In genomic region chr3:77051884-77052283, GRCm38 (mm10) we compare ENCODE assay signal across 22 mouse cellular contexts.
DNase-seq lines count a peak whose midpoint lies in the region; ATAC-seq and TF ChIP-seq lines count a peak whose summit lies in the region.
"Had no signal": no experiment of that assay in that cellular context is flagged by ENCODE, and none has a peak within 500 bp of the region (broad histone marks: within the 10 kb centered on the region; RNA-seq: fewer than 3 reads in every experiment).

No protein-coding gene starts in this region.

- H3K4me3 ChIP-seq in kidney, postnatal 0 days (replicated peaks; ENCODE audit: low read depth, low read length) = no peak overlapping the region
- no peak overlapping the region for H3K4me3 ChIP-seq in kidney, embryonic 16.5 days (ENCODE audit: low read length)
- no peak overlapping the region for H3K4me3 ChIP-seq in midbrain, embryonic 14.5 days (replicated peaks; ENCODE audit: low read depth, low read length)
- H3K4me3 ChIP-seq in midbrain, embryonic 13.5 days (replicated peaks) = no peak overlapping the region
- H3K4me3 ChIP-seq: embryonic facial prominence, embryonic 13.5 days; heart, embryonic 13.5 days; hindbrain, embryonic 15.5 days; layer of hippocampus, adult 2 months; lung, embryonic 15.5 days; midbrain, embryonic 15.5 days had no signal

- no peaks in the 10 kb centered on the region for H3K27me3 ChIP-seq in kidney, postnatal 0 days (ENCODE audit: insufficient read depth, low read length)
- H3K27me3 ChIP-seq in kidney, embryonic 16.5 days (ENCODE audit: insufficient read depth, low read length) = no peaks in the 10 kb centered on the region
- no peaks in the 10 kb centered on the region for H3K27me3 ChIP-seq in midbrain, embryonic 14.5 days (ENCODE audit: control insufficient read depth, insufficient read depth, low read length)
- no peaks in the 10 kb centered on the region for H3K27me3 ChIP-seq in midbrain, embryonic 13.5 days
- H3K27me3 ChIP-seq: embryonic facial prominence, embryonic 13.5 days; heart, embryonic 13.5 days; hindbrain, embryonic 15.5 days; lung, embryonic 15.5 days; midbrain, embryonic 15.5 days had no signal

- WGBS in kidney, postnatal 0 days = 94% methylated on average over 1 of the region's 1 CpGs
- 89% methylated on average over 1 of the region's 1 CpGs for WGBS in kidney, embryonic 16.5 days
- 97% methylated on average over 1 of the region's 1 CpGs for WGBS in midbrain, embryonic 14.5 days
- 95% methylated on average over 1 of the region's 1 CpGs for WGBS in midbrain, embryonic 13.5 days

- TF ChIP-seq CTCF in kidney, postnatal 0 days (IDR thresholded peaks at IDR 0.05; ENCODE audit: low read depth) = no peak

- no peaks in the 10 kb centered on the region for H3K36me3 ChIP-seq in kidney, postnatal 0 days (ENCODE audit: insufficient read depth, low read length)
- H3K36me3 ChIP-seq in kidney, embryonic 16.5 days (ENCODE audit: insufficient read depth, low read length) = no peaks in the 10 kb centered on the region
- no peaks in the 10 kb centered on the region for H3K36me3 ChIP-seq in midbrain, embryonic 14.5 days (ENCODE audit: control insufficient read depth, insufficient read depth, low read length)
- no peaks in the 10 kb centered on the region for H3K36me3 ChIP-seq in midbrain, embryonic 13.5 days
- H3K36me3 ChIP-seq: embryonic facial prominence, embryonic 13.5 days; heart, embryonic 13.5 days; hindbrain, embryonic 15.5 days; lung, embryonic 15.5 days; midbrain, embryonic 15.5 days had no signal

- H3K9me3 ChIP-seq in kidney, postnatal 0 days (replicated peaks; ENCODE audit: low read length) = no peaks in the 10 kb centered on the region
- no peaks in the 10 kb centered on the region for H3K9me3 ChIP-seq in kidney, embryonic 16.5 days (ENCODE audit: low read length)
- no peaks in the 10 kb centered on the region for H3K9me3 ChIP-seq in midbrain, embryonic 14.5 days (ENCODE audit: control insufficient read depth, low read length)
- no peaks in the 10 kb centered on the region for H3K9me3 ChIP-seq in midbrain, embryonic 13.5 days
- H3K9me3 ChIP-seq: embryonic facial prominence, embryonic 13.5 days; heart, embryonic 13.5 days; hindbrain, embryonic 15.5 days; lung, embryonic 15.5 days; midbrain, embryonic 15.5 days had no signal

- no peak for ATAC-seq in kidney, postnatal 0 days (replicated peaks; ENCODE audit: low FRiP score, low read depth)
- no peak for ATAC-seq in kidney, embryonic 16.5 days (ENCODE audit: low FRiP score, low TSS enrichment)
- no peak for ATAC-seq in midbrain, embryonic 14.5 days (ENCODE audit: low FRiP score, low TSS enrichment)
- no peak for ATAC-seq in midbrain, embryonic 13.5 days
- ATAC-seq: midbrain, embryonic 15.5 days had no signal

- H3K4me2 ChIP-seq in kidney, postnatal 0 days (ENCODE audit: low read length) = no peak overlapping the region
- no peak overlapping the region for H3K4me2 ChIP-seq in kidney, embryonic 16.5 days (replicated peaks; ENCODE audit: low read depth, low read length)
- no peak overlapping the region for H3K4me2 ChIP-seq in midbrain, embryonic 14.5 days (ENCODE audit: low read length)
- no peak overlapping the region for H3K4me2 ChIP-seq in midbrain, embryonic 13.5 days (replicated peaks)
- H3K4me2 ChIP-seq: embryonic facial prominence, embryonic 13.5 days; heart, embryonic 13.5 days; hindbrain, embryonic 15.5 days; lung, embryonic 15.5 days; midbrain, embryonic 15.5 days had no signal

- H3K27ac ChIP-seq in kidney, postnatal 0 days = no peak overlapping the region
- H3K27ac ChIP-seq in kidney, embryonic 16.5 days (ENCODE audit: low read length) = no peak overlapping the region
- H3K27ac ChIP-seq in midbrain, embryonic 14.5 days (replicated peaks; ENCODE audit: low read depth, low read length) = no peak overlapping the region
- H3K27ac ChIP-seq in midbrain, embryonic 13.5 days = no peak overlapping the region
- H3K27ac ChIP-seq: embryonic facial prominence, embryonic 13.5 days; heart, embryonic 13.5 days; hindbrain, embryonic 15.5 days; layer of hippocampus, adult 2 months; lung, embryonic 15.5 days; midbrain, embryonic 15.5 days had no signal

- DNase-seq in cerebellum, postnatal 10 days = peak; percentile 3 to 16
- no peak for DNase-seq in cerebellum, postnatal 25 days
- DNase-seq in kidney, postnatal 0 days (ENCODE audit: low spot score) = peak; percentile 3
- peak; percentile 37 for DNase-seq in midbrain, embryonic 14.5 days
- no peak for DNase-seq in left cerebral cortex, adult 8-10 months (ENCODE audit: low spot score in 2 of 2)
- no peak for DNase-seq in urinary bladder, postnatal 25 days (ENCODE audit: low spot score)
- DNase-seq: adrenal gland, adult 2 months; cerebellum, adult 8-10 months; gastrocnemius, postnatal 14 days; heart, adult 18-20 months; kidney, adult 18-20 months; kidney, postnatal 14 days; left cerebral cortex, postnatal 4 days; right cerebral cortex, postnatal 14 days had no signal

- H3K4me1 ChIP-seq in kidney, postnatal 0 days (replicated peaks; ENCODE audit: insufficient read depth, low read length) = no peaks in the 10 kb centered on the region
- no peaks in the 10 kb centered on the region for H3K4me1 ChIP-seq in kidney, embryonic 16.5 days (ENCODE audit: insufficient read depth, low read length)
- H3K4me1 ChIP-seq in midbrain, embryonic 14.5 days (ENCODE audit: control insufficient read depth, insufficient read depth, low read length) = no peaks in the 10 kb centered on the region
- no peaks in the 10 kb centered on the region for H3K4me1 ChIP-seq in midbrain, embryonic 13.5 days (replicated peaks)
- H3K4me1 ChIP-seq: embryonic facial prominence, embryonic 13.5 days; heart, embryonic 13.5 days; hindbrain, embryonic 15.5 days; lung, embryonic 15.5 days; midbrain, embryonic 15.5 days had no signal

- H3K9ac ChIP-seq in kidney, postnatal 0 days (ENCODE audit: low read depth, low read length) = no peak overlapping the region
- no peak overlapping the region for H3K9ac ChIP-seq in kidney, embryonic 16.5 days (replicated peaks; ENCODE audit: low read length)
- H3K9ac ChIP-seq in midbrain, embryonic 14.5 days (replicated peaks; ENCODE audit: low read length) = no peak overlapping the region
- no peak overlapping the region for H3K9ac ChIP-seq in midbrain, embryonic 13.5 days (replicated peaks)
- H3K9ac ChIP-seq: embryonic facial prominence, embryonic 13.5 days; heart, embryonic 13.5 days; hindbrain, embryonic 15.5 days; lung, embryonic 15.5 days; midbrain, embryonic 15.5 days had no signal

Comparison
In these comparisons a context has a peak if more than half of its experiments do, and no peak if none do; other contexts are left out.
1. DNase-seq: peak in cerebellum, postnatal 10 days (2 of 2), kidney, postnatal 0 days (single experiment) and midbrain, embryonic 14.5 days (single experiment); none in cerebellum, postnatal 25 days (0 of 2), left cerebral cortex, adult 8-10 months (0 of 2) and urinary bladder, postnatal 25 days (single experiment).